Mouse (Mus musculus): ENCODE measurements at regions not wholly inside any gene's neighbourhood (a gene's known extent, or its start where the extent isn't known, plus 50 kb on each side); places are given as distances from the start of the nearest gene placed in this dataset.

DNA sequence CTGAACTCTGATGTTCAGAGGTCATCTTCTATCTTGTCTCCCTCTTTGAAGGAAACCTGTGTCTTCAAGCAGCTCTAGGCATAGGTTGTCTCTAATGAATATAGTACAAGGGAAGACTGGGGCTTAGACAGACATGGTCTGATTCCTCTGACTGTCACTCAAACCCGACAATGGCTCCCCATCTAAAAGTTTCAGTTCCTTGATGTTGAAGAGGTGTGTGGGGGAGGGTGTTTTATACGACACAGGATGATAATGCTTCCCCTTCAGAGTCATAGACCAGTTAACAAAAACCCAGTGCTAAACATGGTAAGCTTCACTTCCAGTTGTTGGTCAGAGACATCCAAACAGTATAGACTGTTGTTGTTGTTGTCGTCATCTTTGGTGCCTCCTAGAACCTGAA is 195.3 kb upstream of the Map3k1 start:
- TF ChIP-seq CTCF (IDR thresholded peaks at IDR 0.05; ENCODE audit: extremely low read depth, insufficient read depth, insufficient read length, insufficient replicate concordance) (no peak), POLR2A (IDR thresholded peaks at IDR 0.05; ENCODE audit: low read depth, low read length) (no peak)
- WGBS = 29% methylated on average over 3 of the region's 3 CpGs
- Histone ChIP-seq H3K27ac (ENCODE audit: insufficient read depth, low read length) (peak overlapping the region; percentile 88), H3K27me3 (ENCODE audit: control insufficient read depth, insufficient read depth, low read length) (no peaks in the 10 kb centered on the region), H3K4me3 (ENCODE audit: extremely low read depth, insufficient read depth, insufficient read length) (no peak overlapping the region), H3K36me3 (ENCODE audit: control insufficient read depth, insufficient read depth, low read length) (no peaks in the 10 kb centered on the region), H3K4me1 (ENCODE audit: control insufficient read depth, insufficient read depth, insufficient read length) (peaks cover 46% of the 10 kb centered on the region)
- peak; percentile 64 to 88 for DNase-seq (ENCODE audit: low read depth in 1 of 2, low spot score in 2 of 2)

DNA sequence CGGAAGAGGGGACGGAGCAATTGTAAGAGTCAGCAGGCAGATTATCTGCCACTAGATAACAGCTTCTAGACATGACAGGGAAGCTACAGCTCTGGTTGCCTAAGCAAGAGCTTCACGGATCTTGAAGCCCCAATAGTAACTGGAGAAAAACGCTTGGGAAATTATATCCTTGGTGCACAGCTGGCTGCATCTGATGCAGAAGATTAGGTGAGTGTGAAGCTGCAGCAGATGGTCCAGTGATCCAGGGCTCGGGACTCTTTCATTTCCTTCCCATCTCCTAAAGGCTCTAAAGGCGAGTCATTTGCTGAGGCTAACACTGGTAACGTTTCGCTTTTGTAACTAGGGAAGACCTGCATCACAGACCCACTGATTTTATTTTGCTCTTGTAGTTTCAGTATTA is 196.6 kb upstream of the Map3k1 start:
- Histone ChIP-seq H3K27ac (ENCODE audit: insufficient read depth, low read length) (no peak overlapping the region), H3K4me1 (ENCODE audit: control insufficient read depth, insufficient read depth, insufficient read length) (peaks cover 40% of the 10 kb centered on the region), H3K36me3 (ENCODE audit: control insufficient read depth, insufficient read depth, low read length) (no peaks in the 10 kb centered on the region), H3K4me3 (ENCODE audit: extremely low read depth, insufficient read depth, insufficient read length) (no peak overlapping the region), H3K27me3 (ENCODE audit: control insufficient read depth, insufficient read depth, low read length) (no peaks in the 10 kb centered on the region)
- DNase-seq (ENCODE audit: low read depth in 1 of 2, low spot score in 2 of 2) = no peak
- no peak for TF ChIP-seq POLR2A (IDR thresholded peaks at IDR 0.05; ENCODE audit: low read depth, low read length)
- no peak for TF ChIP-seq CTCF (IDR thresholded peaks at IDR 0.05; ENCODE audit: extremely low read depth, insufficient read depth, insufficient read length, insufficient replicate concordance)
- 80% methylated on average over 8 of the region's 8 CpGs for WGBS

DNA sequence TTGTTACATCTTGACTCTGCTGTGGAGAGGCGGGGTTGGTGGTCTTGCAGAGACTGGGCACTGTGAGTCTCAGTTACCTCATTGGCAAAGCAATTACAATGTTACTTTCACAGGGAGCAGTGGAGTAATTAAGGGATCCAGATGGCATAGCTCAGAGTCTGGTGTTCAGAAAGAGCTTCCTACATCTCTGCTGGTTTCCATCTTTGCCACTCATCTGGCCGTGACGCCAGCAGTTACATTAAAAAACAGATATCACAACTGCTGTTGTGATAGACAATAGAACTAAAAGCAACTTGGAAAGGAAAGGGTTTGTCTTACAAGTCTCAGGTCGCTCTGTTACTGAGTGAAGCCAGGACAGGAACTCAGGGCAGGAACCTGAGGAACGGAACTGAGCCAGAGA is 200.0 kb upstream of the Map3k1 start:
- no peak for DNase-seq (ENCODE audit: low read depth in 1 of 2, low spot score in 2 of 2)
- Histone ChIP-seq H3K27me3 (ENCODE audit: control insufficient read depth, insufficient read depth, low read length) (no peaks in the 10 kb centered on the region), H3K27ac (ENCODE audit: insufficient read depth, low read length) (no peak overlapping the region), H3K4me1 (ENCODE audit: control insufficient read depth, insufficient read depth, insufficient read length) (peaks cover 19% of the 10 kb centered on the region; the same call in 1 of the 2 replicates), H3K4me3 (ENCODE audit: extremely low read depth, insufficient read depth, insufficient read length) (no peak overlapping the region), H3K36me3 (ENCODE audit: control insufficient read depth, insufficient read depth, low read length) (no peaks in the 10 kb centered on the region)
- WGBS = 95% methylated on average over 5 of the region's 5 CpGs
- TF ChIP-seq POLR2A (IDR thresholded peaks at IDR 0.05; ENCODE audit: low read depth, low read length) (no peak), CTCF (IDR thresholded peaks at IDR 0.05; ENCODE audit: extremely low read depth, insufficient read depth, insufficient read length, insufficient replicate concordance) (no peak)

DNA sequence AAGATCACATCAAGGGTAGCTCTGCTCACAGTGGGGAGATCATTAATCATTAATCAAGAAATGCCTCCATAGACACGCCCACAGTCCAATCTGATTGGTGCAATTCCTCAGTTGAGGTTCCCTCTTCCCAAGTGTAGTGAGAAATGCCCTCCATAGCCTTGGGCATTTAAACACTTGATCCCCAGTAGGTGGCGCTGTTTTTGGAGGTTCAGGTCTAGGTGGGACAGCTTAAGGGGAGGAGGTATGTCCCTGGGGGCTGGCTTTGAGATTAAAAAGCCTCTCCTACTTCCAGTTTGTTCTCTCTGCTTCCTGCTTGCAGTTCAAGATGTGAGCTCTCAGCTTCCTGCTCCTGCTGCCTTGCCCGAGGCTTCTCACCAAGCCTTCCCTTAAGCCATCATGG is 200.5 kb upstream of the Map3k1 start:
- no peaks in the 10 kb centered on the region for H3K27me3 ChIP-seq (ENCODE audit: control insufficient read depth, insufficient read depth, low read length)
- no peaks in the 10 kb centered on the region for H3K36me3 ChIP-seq (ENCODE audit: control insufficient read depth, insufficient read depth, low read length)
- no peak overlapping the region for H3K4me3 ChIP-seq (ENCODE audit: extremely low read depth, insufficient read depth, insufficient read length)
- DNase-seq (ENCODE audit: low read depth in 1 of 2, low spot score in 2 of 2) = no peak
- no peak for TF ChIP-seq POLR2A (IDR thresholded peaks at IDR 0.05; ENCODE audit: low read depth, low read length)
- peak; percentile 21; the same call in 1 of the 2 replicates for TF ChIP-seq CTCF (IDR thresholded peaks at IDR 0.05; ENCODE audit: extremely low read depth, insufficient read depth, insufficient read length, insufficient replicate concordance)
- H3K4me1 ChIP-seq (ENCODE audit: control insufficient read depth, insufficient read depth, insufficient read length) = peaks cover 19% of the 10 kb centered on the region; the same call in 1 of the 2 replicates
- WGBS = 87% methylated on average over 3 of the region's 3 CpGs
- H3K27ac ChIP-seq (ENCODE audit: insufficient read depth, low read length) = no peak overlapping the region

DNA sequence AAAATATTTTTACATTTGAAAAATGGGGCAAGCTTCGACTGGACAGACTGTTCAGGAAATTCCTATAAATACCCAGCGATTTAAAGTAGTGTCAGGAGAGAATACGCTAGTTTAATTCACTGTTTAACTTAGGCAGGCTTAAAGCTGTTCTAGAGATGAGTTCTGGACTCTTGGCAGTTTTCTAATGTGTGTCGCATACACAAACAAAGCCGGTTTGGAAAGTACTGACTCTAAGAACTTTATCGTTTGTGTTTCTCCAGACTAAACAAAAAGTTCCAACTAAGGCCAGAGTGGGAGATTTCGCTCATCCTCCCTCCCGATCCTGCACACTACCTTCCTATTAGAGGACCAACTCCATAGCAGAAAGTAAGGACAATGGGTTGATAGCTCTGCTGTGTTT is 201.7 kb upstream of the Map3k1 start:
- no peak overlapping the region for H3K4me3 ChIP-seq (ENCODE audit: extremely low read depth, insufficient read depth, insufficient read length)
- 85% methylated on average over 8 of the region's 8 CpGs for WGBS
- H3K4me1 ChIP-seq (ENCODE audit: control insufficient read depth, insufficient read depth, insufficient read length) = peaks cover 9% of the 10 kb centered on the region; the same call in 1 of the 2 replicates
- TF ChIP-seq CTCF (IDR thresholded peaks at IDR 0.05; ENCODE audit: extremely low read depth, insufficient read depth, insufficient read length, insufficient replicate concordance) (no peak), POLR2A (IDR thresholded peaks at IDR 0.05; ENCODE audit: low read depth, low read length) (no peak)
- no peak for DNase-seq (ENCODE audit: low read depth in 1 of 2, low spot score in 2 of 2)
- H3K36me3 ChIP-seq (ENCODE audit: control insufficient read depth, insufficient read depth, low read length) = no peaks in the 10 kb centered on the region
- no peak overlapping the region for H3K27ac ChIP-seq (ENCODE audit: insufficient read depth, low read length)
- H3K27me3 ChIP-seq (ENCODE audit: control insufficient read depth, insufficient read depth, low read length) = no peaks in the 10 kb centered on the region

DNA sequence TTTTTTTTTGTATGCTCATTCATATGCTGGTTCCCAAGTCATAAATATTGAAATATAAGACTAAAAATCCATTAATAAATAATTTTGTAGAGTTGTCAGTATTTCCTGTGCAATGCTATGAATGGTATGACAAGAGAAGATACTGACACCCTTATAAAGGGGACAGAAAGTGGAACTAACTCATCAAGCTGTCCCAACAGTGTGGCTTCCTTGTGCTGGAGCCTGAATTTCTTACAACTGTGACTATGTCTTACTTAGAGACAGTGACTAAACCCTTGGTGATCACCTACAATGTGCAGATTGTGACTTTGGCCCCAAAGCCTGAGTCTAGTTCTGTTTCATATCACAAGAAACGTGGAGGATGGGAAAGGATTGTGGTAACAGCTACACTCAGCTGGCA is 203.8 kb upstream of the Map3k1 start:
- H3K4me3 ChIP-seq (ENCODE audit: extremely low read depth, insufficient read depth, insufficient read length) = no peak overlapping the region
- 74% methylated on average over 1 of the region's 1 CpGs for WGBS
- H3K36me3 ChIP-seq (ENCODE audit: control insufficient read depth, insufficient read depth, low read length) = no peaks in the 10 kb centered on the region
- H3K27me3 ChIP-seq (ENCODE audit: control insufficient read depth, insufficient read depth, low read length) = no peaks in the 10 kb centered on the region
- peaks cover 4% of the 10 kb centered on the region; the same call in 1 of the 2 replicates for H3K4me1 ChIP-seq (ENCODE audit: control insufficient read depth, insufficient read depth, insufficient read length)
- H3K27ac ChIP-seq (ENCODE audit: insufficient read depth, low read length) = no peak overlapping the region
- TF ChIP-seq CTCF (IDR thresholded peaks at IDR 0.05; ENCODE audit: extremely low read depth, insufficient read depth, insufficient read length, insufficient replicate concordance) = no peak
- no peak for DNase-seq (ENCODE audit: low read depth in 1 of 2, low spot score in 2 of 2)

DNA sequence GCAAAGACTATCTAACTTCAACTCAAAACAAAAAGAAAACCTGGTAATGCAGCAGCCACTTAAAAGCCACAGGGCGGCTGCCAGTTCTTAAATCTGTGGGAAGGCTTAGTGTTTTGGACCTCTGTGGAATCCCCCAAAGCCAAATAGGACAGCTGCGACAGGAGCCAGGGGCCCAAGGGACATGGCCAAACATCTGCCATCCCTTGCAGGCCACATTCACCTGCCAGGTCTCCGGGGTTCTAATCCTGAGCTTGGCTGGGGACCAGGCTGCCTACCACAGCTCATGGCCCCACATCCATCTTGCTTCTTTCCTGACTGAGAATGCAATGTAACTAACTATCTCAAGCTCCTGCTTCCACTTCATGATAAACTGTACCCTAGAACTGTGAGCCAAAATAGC is 206.3 kb upstream of the Map3k1 start:
- Histone ChIP-seq H3K4me3 (ENCODE audit: extremely low read depth, insufficient read depth, insufficient read length) (no peak overlapping the region), H3K36me3 (ENCODE audit: control insufficient read depth, insufficient read depth, low read length) (no peaks in the 10 kb centered on the region), H3K4me1 (ENCODE audit: control insufficient read depth, insufficient read depth, insufficient read length) (peaks cover 4% of the 10 kb centered on the region; the same call in 1 of the 2 replicates), H3K27ac (ENCODE audit: insufficient read depth, low read length) (no peak overlapping the region), H3K27me3 (ENCODE audit: control insufficient read depth, insufficient read depth, low read length) (no peaks in the 10 kb centered on the region)
- 92% methylated on average over 3 of the region's 3 CpGs for WGBS
- TF ChIP-seq POLR2A (IDR thresholded peaks at IDR 0.05; ENCODE audit: low read depth, low read length) (no peak), CTCF (IDR thresholded peaks at IDR 0.05; ENCODE audit: extremely low read depth, insufficient read depth, insufficient read length, insufficient replicate concordance) (no peak)
- no peak for DNase-seq (ENCODE audit: low read depth in 1 of 2, low spot score in 2 of 2)

All from spleen, adult 2 months (tissue).